Mouse (Mus musculus) brown adipose tissue, adult 24 weeks (tissue): ENCODE measurements around the gene Ap1s1. TPM values are rescaled to one million over a fixed set of nuclear protein-coding genes. Genes with fewer than 3 reads are reported as not detected.

Experiments used
- H3K27ac ChIP-seq: fragments of 200-500 bp; replicated peaks from 2 replicates; pipeline ENCODE4 v1.5.1; 2012; ENCODE audit warnings: low read depth, mild to moderate bottlenecking, low read length
- H3K4me1 ChIP-seq: fragments of 200-500 bp; 2 replicates; pipeline ENCODE4 v1.6.1; 2012; ENCODE audit warnings: low read length, mixed read lengths; ENCODE audit not compliant: control insufficient read depth, insufficient read depth, insufficient read length
- H3K4me3 ChIP-seq: fragments of 200-500 bp; 2 replicates; pipeline ENCODE4 v1.5.1; 2012; ENCODE audit warnings: low read depth, mild to moderate bottlenecking, low read length, moderate library complexity; ENCODE audit not compliant: insufficient read depth
- polyA plus RNA-seq: library from polyadenylated mRNA; stranded (reverse); fragments of >200 nt; gene quantifications from 2 replicates; pipeline ENCODE4 v1.2.4, GENCODE M21; 2012; ENCODE audit not compliant: missing spikeins, insufficient read depth, insufficient read length

The Ap1s1 gene
- polyA plus RNA-seq, 1 experiment, result 73.6 TPM

DNA sequence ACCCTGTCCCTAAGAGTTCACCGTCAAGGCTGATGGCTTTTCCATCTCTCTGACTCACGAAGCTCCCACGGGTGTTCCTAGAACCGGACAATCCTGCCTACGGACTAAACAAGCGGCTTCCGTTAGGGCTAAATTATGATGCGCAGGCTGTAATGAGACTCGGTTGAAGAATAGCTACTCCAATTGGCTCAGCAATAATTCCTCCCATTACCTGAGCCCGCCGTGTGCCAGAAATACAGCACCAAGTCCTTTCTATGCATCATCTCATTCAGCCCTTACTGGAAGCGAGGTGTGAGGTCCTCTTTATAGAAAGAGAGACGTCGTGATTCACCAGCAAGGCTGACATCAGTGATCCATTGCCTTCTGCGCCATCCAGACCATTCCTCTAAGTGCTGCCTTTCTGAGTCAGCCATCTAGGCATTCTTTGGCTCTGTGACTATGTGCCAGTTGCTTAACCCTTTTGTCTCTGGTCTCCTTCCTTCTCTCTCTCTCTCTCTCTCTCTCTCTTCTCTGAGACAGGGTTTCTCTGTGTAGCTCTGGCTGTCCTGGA is 33.5 kb downstream of the Ap1s1 start:
- Histone ChIP-seq H3K4me3 (no peak overlapping the region), H3K27ac (no peak overlapping the region), H3K4me1 (no peaks in the 10 kb centered on the region)

GRCm38 (mm10) chr5:137009988-137010387 is 35.9 kb downstream of the Ap1s1 start:
- H3K27ac ChIP-seq, result no peak overlapping the region
- H3K4me3 ChIP-seq, result no peak overlapping the region
- no peaks in the 10 kb centered on the region for H3K4me1 ChIP-seq

DNA sequence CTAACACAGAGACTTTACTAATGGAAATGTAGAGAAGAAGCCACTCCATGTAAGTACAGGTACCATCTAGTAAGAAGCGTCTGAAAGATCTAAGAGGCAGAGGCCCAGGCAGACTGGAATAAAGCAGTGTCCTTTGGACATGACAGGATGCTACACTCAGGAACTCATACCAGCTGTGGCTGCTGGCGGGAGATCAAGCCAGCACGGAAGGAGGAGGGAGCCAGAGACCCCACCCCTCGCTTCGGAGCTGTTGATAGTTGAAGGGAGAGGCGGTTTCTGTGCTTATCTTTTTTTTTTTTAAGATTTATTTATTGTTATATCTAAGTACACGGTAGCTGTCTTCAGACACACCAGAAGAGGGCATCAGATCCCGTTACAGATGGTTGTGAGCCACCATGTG is 38.7 kb downstream of the Ap1s1 start:
- Histone ChIP-seq H3K27ac (no peak overlapping the region), H3K4me3 (no peak overlapping the region), H3K4me1 (no peaks in the 10 kb centered on the region)

DNA sequence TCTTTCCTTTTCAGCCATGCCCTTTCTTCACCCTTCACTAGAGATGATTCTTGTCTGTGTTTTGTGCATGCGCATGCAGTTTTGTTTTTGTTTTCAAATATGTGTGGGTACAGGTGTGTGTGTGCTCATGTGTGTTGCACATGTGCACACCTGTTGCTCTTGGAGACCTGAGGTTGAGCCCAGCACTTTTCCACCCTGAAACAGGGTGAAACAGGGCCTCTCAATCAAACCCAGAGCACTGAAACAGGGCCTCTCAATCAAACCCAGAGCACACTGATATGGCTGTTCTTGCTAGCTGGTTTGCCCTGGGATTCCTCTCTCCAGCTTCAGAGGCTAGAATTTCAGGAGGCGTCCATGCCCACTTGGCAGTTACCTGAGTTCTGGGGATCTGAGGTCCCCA is 45.3 kb downstream of the Ap1s1 start:
- H3K4me3 ChIP-seq, result no peak overlapping the region
- no peak overlapping the region for H3K27ac ChIP-seq
- no peaks in the 10 kb centered on the region for H3K4me1 ChIP-seq

- Histone ChIP-seq H3K27ac (no peak overlapping the region), H3K4me3 (no peak overlapping the region), H3K4me1 (no peaks in the 10 kb centered on the region)
These were observed 46.5 kb downstream of the Ap1s1 start for GRCm38 (mm10) chr5:136999449-136999848.

DNA sequence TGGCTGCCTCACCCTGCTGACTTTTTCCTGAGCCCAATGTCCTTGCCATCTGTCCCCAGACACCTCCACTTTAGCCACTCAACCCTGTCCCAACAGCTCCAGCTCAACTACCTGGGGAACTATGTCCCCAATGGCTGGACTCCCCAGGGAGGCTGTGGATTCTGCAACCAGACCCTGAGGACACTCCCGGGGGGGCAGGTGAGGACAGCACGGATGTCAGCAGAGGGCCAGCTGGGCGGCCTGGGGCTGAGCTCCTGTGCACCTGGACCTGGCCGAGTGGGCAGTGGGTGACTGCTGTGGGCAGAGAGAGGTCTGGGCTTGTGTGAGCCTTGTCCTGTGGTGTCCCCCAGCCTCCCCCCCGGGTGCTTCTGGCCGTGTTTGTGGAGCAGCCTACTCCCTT is 56.1 kb downstream of the Ap1s1 start:
- Histone ChIP-seq H3K4me3 (no peak overlapping the region), H3K27ac (no peak overlapping the region)

DNA sequence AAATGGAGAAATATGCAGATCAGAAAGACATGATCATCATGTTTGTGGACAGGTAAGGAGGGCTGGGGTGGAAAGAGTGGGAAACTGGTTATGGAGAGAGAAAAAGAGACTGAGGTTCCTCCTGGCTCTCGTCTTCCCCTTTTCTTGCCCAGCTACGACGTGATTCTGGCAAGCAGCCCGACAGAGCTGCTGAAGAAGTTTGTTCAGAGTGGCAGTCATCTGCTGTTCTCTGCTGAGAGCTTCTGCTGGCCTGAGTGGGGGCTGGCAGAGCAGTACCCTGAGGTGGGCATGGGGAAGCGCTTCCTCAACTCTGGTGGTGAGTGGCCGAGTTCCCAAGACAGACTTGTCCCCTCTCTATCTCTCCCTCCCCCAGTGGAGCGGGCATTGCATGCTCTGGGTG is 57.5 kb downstream of the Ap1s1 start:
- Histone ChIP-seq H3K27ac (no peak overlapping the region), H3K4me3 (peak overlapping the region; percentile 79), H3K4me1 (peaks cover 2% of the 10 kb centered on the region; the same call in 1 of the 2 replicates)

More for the DNA sequence above, 56.1 kb downstream of the Ap1s1 start:
- H3K4me1 ChIP-seq, result peaks cover 2% of the 10 kb centered on the region; the same call in 1 of the 2 replicates

GRCm38 (mm10) chr5:136987934-136988271 is 58.0 kb downstream of the Ap1s1 start, which contains the start of gene Znhit1:
TSS of gene Znhit1 (minus strand) at chr5:136988021.
- Histone ChIP-seq H3K27ac (peak within 1 kb of the TSS; percentile 82), H3K4me3 (peak within 1 kb of the TSS; percentile 79), H3K4me1 (peaks cover 2% of the 10 kb centered on the region; the same call in 1 of the 2 replicates)

GRCm38 (mm10) chr5:136987138-136987933 is 58.6 kb downstream of the Ap1s1 start:
- H3K27ac ChIP-seq, result peak overlapping the region; percentile 82
- peak overlapping the region; percentile 79 for H3K4me3 ChIP-seq
- peaks cover 2% of the 10 kb centered on the region; the same call in 1 of the 2 replicates for H3K4me1 ChIP-seq

DNA sequence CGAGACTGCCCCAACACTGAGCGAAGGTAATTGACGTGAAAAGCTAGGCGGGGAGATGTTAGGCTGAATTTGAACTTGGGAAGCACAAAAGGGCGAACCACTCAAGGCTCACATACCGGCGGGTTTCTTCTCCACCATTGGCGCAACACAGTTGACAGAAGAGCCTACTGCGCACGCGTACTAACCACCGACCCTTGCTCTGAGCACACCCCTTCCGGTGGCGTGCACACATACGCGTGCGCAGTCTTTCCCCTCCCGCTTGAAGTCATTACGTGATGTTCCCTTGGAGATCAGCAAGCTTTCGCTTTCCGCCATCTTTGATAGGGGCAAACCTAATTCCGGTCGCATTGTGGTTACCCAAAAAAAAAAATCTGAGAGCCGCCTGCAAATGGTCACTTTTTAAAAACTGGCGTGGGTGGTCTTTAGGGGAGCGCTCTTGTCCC is 59.2 kb downstream of the Ap1s1 start, which contains the start of gene Plod3:
Gene Plod3, plus strand, starts transcription at position 325 of the 443 bp plus-strand sequence.
- Histone ChIP-seq H3K27ac (peak within 1 kb of the TSS; percentile 84), H3K4me1 (peaks cover 2% of the 10 kb centered on the region; the same call in 1 of the 2 replicates), H3K4me3 (peak within 1 kb of the TSS; percentile 83)

Other genes starting within 250 kb of the Ap1s1 start
- gene Col26a1, start 162.9 kb downstream of the Ap1s1 start, polyA plus RNA-seq, result not detected in 2 replicates
- gene Ift22, start 138.0 kb downstream of the Ap1s1 start, polyA plus RNA-seq, result 13.4 and 14.6 TPM in 2 replicates
- 128 and 153 TPM in 2 replicates for gene Fis1, start 92.9 kb downstream of the Ap1s1 start, polyA plus RNA-seq
- 4.6 and 10.2 TPM in 2 replicates for gene Cldn15, start 79.5 kb downstream of the Ap1s1 start, polyA plus RNA-seq
- gene Plod3, start 59.1 kb downstream of the Ap1s1 start, polyA plus RNA-seq, result 15.4 and 16.0 TPM in 2 replicates
- gene Znhit1, start 58.1 kb downstream of the Ap1s1 start, polyA plus RNA-seq, result 76.0 and 101 TPM in 2 replicates
- not detected in 2 replicates for gene Vgf, start 19.7 kb downstream of the Ap1s1 start, polyA plus RNA-seq
- 4.1 and 9.6 TPM in 2 replicates for gene Serpine1, start 26.1 kb upstream of the Ap1s1 start, polyA plus RNA-seq
- gene Trim56, start 70.1 kb upstream of the Ap1s1 start, polyA plus RNA-seq, result 9.8 and 11.1 TPM in 2 replicates
- not detected in 2 replicates for gene Muc3, start 103.2 kb upstream of the Ap1s1 start, polyA plus RNA-seq
- not detected in 2 replicates for gene Muc3a, start 166.3 kb upstream of the Ap1s1 start, polyA plus RNA-seq
- gene Ache, start 241.4 kb upstream of the Ap1s1 start, polyA plus RNA-seq, result 0.75 TPM in 1 of 2 replicates, not detected in the other
- gene Ufsp1, start 248.5 kb upstream of the Ap1s1 start, polyA plus RNA-seq, result 7.4 and 11.4 TPM in 2 replicates